Mouse (Mus musculus): ENCODE data around the gene Tbx1. TPM values are rescaled to one million over a fixed set of nuclear protein-coding genes. Genes with fewer than 3 reads are reported as not detected.
A peak's percentile ranks its signal among the peaks of the same experiment; 100 is the strongest.

Tbx1 gene
- polyA plus RNA-seq, 1 experiment from 2014 or later, result 1.1 TPM

GRCm38 (mm10) chr16:18620601-18621361 is 30.3 kb upstream of the Tbx1 start:
- 0 out of 2 replicates have a peak, but pooled peaks have one; percentile 9 for ATAC-seq (ENCODE audit: insufficient read depth, low FRiP score, low read depth)
- Histone ChIP-seq H3K27ac (no peak overlapping the region), H3K36me3 (no peaks in the 10 kb centered on the region), H3K4me3 (replicated peaks) (peak overlapping the region; percentile 47), H3K4me2 (peak overlapping the region; percentile 97), H3K9me3 (no peaks in the 10 kb centered on the region), H3K27me3 (replicated peaks) (peaks cover 77% of the 10 kb centered on the region), H3K4me1 (peaks cover 24% of the 10 kb centered on the region), H3K9ac (no peak overlapping the region; the same call in 1 of the 2 replicates)
- 1% methylated on average over 73 of the region's 74 CpGs for WGBS

- 43% methylated on average over 6 of the region's 6 CpGs for WGBS
- peaks cover 72% of the 10 kb centered on the region for H3K27me3 ChIP-seq (replicated peaks)
Observed at GRCm38 (mm10) chr16:18620201-18620600, 29.7 kb upstream of the Tbx1 start.

GRCm38 (mm10) chr16:18619110-18619509 is 28.6 kb upstream of the Tbx1 start:
- 61% methylated on average over 4 of the region's 4 CpGs for WGBS

More at GRCm38 (mm10) chr16:18620201-18620600, 29.7 kb upstream of the Tbx1 start:
- Histone ChIP-seq H3K9ac (no peak overlapping the region), H3K4me3 (replicated peaks) (peak overlapping the region; percentile 47; the same call in 1 of the 2 replicates), H3K4me2 (peak overlapping the region; percentile 97), H3K9me3 (no peaks in the 10 kb centered on the region), H3K27ac (no peak overlapping the region), H3K4me1 (peaks cover 23% of the 10 kb centered on the region), H3K36me3 (no peaks in the 10 kb centered on the region)
- no peak for ATAC-seq (ENCODE audit: insufficient read depth, low FRiP score, low read depth)

GRCm38 (mm10) chr16:18618297-18618696 is 27.8 kb upstream of the Tbx1 start:
- peaks cover 53% of the 10 kb centered on the region for H3K27me3 ChIP-seq (replicated peaks)
- H3K4me2 ChIP-seq, result no peak overlapping the region
- no peak overlapping the region for H3K9ac ChIP-seq
- H3K4me3 ChIP-seq (replicated peaks), result no peak overlapping the region
- peaks cover 23% of the 10 kb centered on the region for H3K4me1 ChIP-seq
- no peak overlapping the region for H3K27ac ChIP-seq
- H3K36me3 ChIP-seq, result no peaks in the 10 kb centered on the region
- 55% methylated on average over 2 of the region's 2 CpGs for WGBS
- no peaks in the 10 kb centered on the region for H3K9me3 ChIP-seq
- ATAC-seq (ENCODE audit: insufficient read depth, low FRiP score, low read depth), result no peak

More at GRCm38 (mm10) chr16:18619110-18619509, 28.6 kb upstream of the Tbx1 start:
- Histone ChIP-seq H3K4me3 (replicated peaks) (no peak overlapping the region), H3K4me1 (peaks cover 23% of the 10 kb centered on the region), H3K9me3 (no peaks in the 10 kb centered on the region), H3K27ac (no peak overlapping the region), H3K9ac (no peak overlapping the region), H3K27me3 (replicated peaks) (peaks cover 61% of the 10 kb centered on the region), H3K4me2 (no peak overlapping the region), H3K36me3 (no peaks in the 10 kb centered on the region)
- ATAC-seq (ENCODE audit: insufficient read depth, low FRiP score, low read depth), result no peak

GRCm38 (mm10) chr16:18617370-18618065 is 27.0 kb upstream of the Tbx1 start:
- peaks cover 45% of the 10 kb centered on the region for H3K27me3 ChIP-seq (replicated peaks)
- no peak overlapping the region for H3K9ac ChIP-seq
- H3K4me2 ChIP-seq, result peak overlapping the region; percentile 51
- H3K36me3 ChIP-seq, result no peaks in the 10 kb centered on the region
- peak; percentile 48; the same call in 1 of the 2 replicates for ATAC-seq (ENCODE audit: insufficient read depth, low FRiP score, low read depth)
- no peak overlapping the region for H3K27ac ChIP-seq
- peaks cover 24% of the 10 kb centered on the region for H3K4me1 ChIP-seq
- WGBS, result 3% methylated on average over 27 of the region's 27 CpGs
- peak overlapping the region; percentile 7; the same call in 1 of the 2 replicates for H3K4me3 ChIP-seq (replicated peaks)
- no peaks in the 10 kb centered on the region for H3K9me3 ChIP-seq

GRCm38 (mm10) chr16:18613301-18613700 is 22.8 kb upstream of the Tbx1 start:
- ATAC-seq (ENCODE audit: insufficient read depth, low FRiP score, low read depth), result no peak
- no peaks in the 10 kb centered on the region for H3K36me3 ChIP-seq
- WGBS, result 73% methylated on average over 3 of the region's 3 CpGs
- H3K4me3 ChIP-seq (replicated peaks), result no peak overlapping the region
- H3K27me3 ChIP-seq (replicated peaks), result peaks cover 7% of the 10 kb centered on the region; the same call in 1 of the 2 replicates
- H3K27ac ChIP-seq, result no peak overlapping the region
- no peak overlapping the region for H3K9ac ChIP-seq
- H3K4me2 ChIP-seq, result no peak overlapping the region
- peaks cover 25% of the 10 kb centered on the region for H3K4me1 ChIP-seq
- no peaks in the 10 kb centered on the region for H3K9me3 ChIP-seq

- 37% methylated on average over 13 of the region's 13 CpGs for WGBS
- no peak overlapping the region for H3K4me2 ChIP-seq
- no peak overlapping the region for H3K4me3 ChIP-seq (replicated peaks)
- no peak overlapping the region for H3K27ac ChIP-seq
- H3K36me3 ChIP-seq, result no peaks in the 10 kb centered on the region
- peaks cover 24% of the 10 kb centered on the region for H3K4me1 ChIP-seq
- no peak overlapping the region for H3K9ac ChIP-seq
- 0 out of 2 replicates have a peak, but pooled peaks cover 4% of the 10 kb centered on the region for H3K27me3 ChIP-seq (replicated peaks)
- no peaks in the 10 kb centered on the region for H3K9me3 ChIP-seq
- ATAC-seq (ENCODE audit: insufficient read depth, low FRiP score, low read depth), result no peak
Observed at GRCm38 (mm10) chr16:18611752-18612151, 21.3 kb upstream of the Tbx1 start.

GRCm38 (mm10) chr16:18609099-18609498 is 18.6 kb upstream of the Tbx1 start:
- Histone ChIP-seq H3K9me3 (no peaks in the 10 kb centered on the region), H3K4me2 (no peak overlapping the region), H3K9ac (no peak overlapping the region), H3K4me3 (replicated peaks) (no peak overlapping the region), H3K27me3 (replicated peaks) (0 out of 2 replicates have a peak, but pooled peaks cover 4% of the 10 kb centered on the region), H3K36me3 (no peaks in the 10 kb centered on the region), H3K27ac (no peak overlapping the region), H3K4me1 (peaks cover 35% of the 10 kb centered on the region)
- WGBS, result 73% methylated on average over 2 of the region's 2 CpGs
- ATAC-seq (ENCODE audit: insufficient read depth, low FRiP score, low read depth), result no peak

GRCm38 (mm10) chr16:18608226-18608625 is 17.8 kb upstream of the Tbx1 start:
- Histone ChIP-seq H3K4me2 (peak overlapping the region; percentile 25; the same call in 1 of the 2 replicates), H3K9me3 (no peaks in the 10 kb centered on the region), H3K36me3 (no peaks in the 10 kb centered on the region), H3K27ac (no peak overlapping the region), H3K27me3 (replicated peaks) (0 out of 2 replicates have a peak, but pooled peaks cover 4% of the 10 kb centered on the region), H3K9ac (no peak overlapping the region), H3K4me3 (replicated peaks) (no peak overlapping the region), H3K4me1 (peaks cover 41% of the 10 kb centered on the region)
- 17% methylated on average over 11 of the region's 11 CpGs for WGBS
- no peak for ATAC-seq (ENCODE audit: insufficient read depth, low FRiP score, low read depth)

GRCm38 (mm10) chr16:18605705-18606104 is 15.2 kb upstream of the Tbx1 start:
- no peak overlapping the region for H3K4me2 ChIP-seq
- 74% methylated on average over 5 of the region's 5 CpGs for WGBS
- H3K4me1 ChIP-seq, result peaks cover 30% of the 10 kb centered on the region

GRCm38 (mm10) chr16:18604267-18604701 is 13.8 kb upstream of the Tbx1 start:
- 45% methylated on average over 8 of the region's 8 CpGs for WGBS
- Histone ChIP-seq H3K4me2 (no peak overlapping the region), H3K9ac (no peak overlapping the region), H3K36me3 (no peaks in the 10 kb centered on the region), H3K4me1 (peaks cover 30% of the 10 kb centered on the region), H3K27me3 (replicated peaks) (no peaks in the 10 kb centered on the region), H3K4me3 (replicated peaks) (no peak overlapping the region), H3K9me3 (no peaks in the 10 kb centered on the region), H3K27ac (no peak overlapping the region)
- ATAC-seq (ENCODE audit: insufficient read depth, low FRiP score, low read depth), result peak; percentile 23; the same call in 1 of the 2 replicates

More at GRCm38 (mm10) chr16:18605705-18606104, 15.2 kb upstream of the Tbx1 start:
- peak; percentile 67 for ATAC-seq (ENCODE audit: insufficient read depth, low FRiP score, low read depth)
- Histone ChIP-seq H3K27ac (no peak overlapping the region), H3K9ac (no peak overlapping the region), H3K27me3 (replicated peaks) (0 out of 2 replicates have a peak, but pooled peaks cover 4% of the 10 kb centered on the region), H3K4me3 (replicated peaks) (no peak overlapping the region), H3K9me3 (no peaks in the 10 kb centered on the region), H3K36me3 (no peaks in the 10 kb centered on the region)

GRCm38 (mm10) chr16:18601447-18601846 is 11.0 kb upstream of the Tbx1 start:
- Histone ChIP-seq H3K36me3 (no peaks in the 10 kb centered on the region), H3K9ac (no peak overlapping the region), H3K27me3 (replicated peaks) (no peaks in the 10 kb centered on the region), H3K27ac (no peak overlapping the region), H3K4me3 (replicated peaks) (no peak overlapping the region), H3K9me3 (no peaks in the 10 kb centered on the region), H3K4me2 (no peak overlapping the region), H3K4me1 (peaks cover 20% of the 10 kb centered on the region; the same call in 1 of the 2 replicates)
- WGBS, result 51% methylated on average over 7 of the region's 7 CpGs
- no peak for ATAC-seq (ENCODE audit: insufficient read depth, low FRiP score, low read depth)

Data from stomach, embryonic 15.5 days (tissue).